Mouse (Mus musculus): ENCODE measurements at regions not wholly inside any gene's neighbourhood (a gene's known extent, or its start where the extent isn't known, plus 50 kb on each side); places are given as distances from the start of the nearest gene placed in this dataset.

- DNase-seq (ENCODE audit: low spot score in 2 of 2) = no peak
Measured at GRCm38 (mm10) chr6:51161149-51161548, 271.3 kb upstream of the Nfe2l3 start.

- peak in 1 of 2 experiments; percentile 29 for DNase-seq (ENCODE audit: low spot score in 2 of 2)
Measured at GRCm38 (mm10) chr6:51162208-51163082, 270.0 kb upstream of the Nfe2l3 start.

- peak in 1 of 2 experiments; percentile 53 for DNase-seq (ENCODE audit: low spot score in 2 of 2)
Measured at GRCm38 (mm10) chr6:51163266-51163665, 269.2 kb upstream of the Nfe2l3 start.

- DNase-seq (ENCODE audit: low spot score in 2 of 2) = no peak
Measured at GRCm38 (mm10) chr6:51163882-51164281, 268.6 kb upstream of the Nfe2l3 start.

- DNase-seq (ENCODE audit: low spot score in 2 of 2) = no peak
Measured at GRCm38 (mm10) chr6:51167028-51167427, 265.4 kb upstream of the Nfe2l3 start.

GRCm38 (mm10) chr6:51168048-51168447 is 264.4 kb upstream of the Nfe2l3 start:
- DNase-seq (ENCODE audit: low spot score in 2 of 2) = peak; percentile 83 to 89

GRCm38 (mm10) chr6:51168775-51169695 is 263.4 kb upstream of the Nfe2l3 start:
- DNase-seq (ENCODE audit: low spot score in 2 of 2) = peak; percentile 38 to 59

- DNase-seq (ENCODE audit: low spot score in 2 of 2) = peak in 1 of 2 experiments; percentile 50
Measured at GRCm38 (mm10) chr6:51169971-51170411, 262.5 kb upstream of the Nfe2l3 start.

GRCm38 (mm10) chr6:51170414-51170813 is 262.1 kb upstream of the Nfe2l3 start:
- peak in 1 of 2 experiments; percentile 67 for DNase-seq (ENCODE audit: low spot score in 2 of 2)

GRCm38 (mm10) chr6:51170871-51171270 is 261.6 kb upstream of the Nfe2l3 start:
- DNase-seq (ENCODE audit: low spot score in 2 of 2) = peak in 1 of 2 experiments; percentile 50

GRCm38 (mm10) chr6:51171761-51172160 is 260.7 kb upstream of the Nfe2l3 start:
- DNase-seq (ENCODE audit: low spot score in 2 of 2) = peak; percentile 66 to 83

GRCm38 (mm10) chr6:51172331-51172791 is 260.1 kb upstream of the Nfe2l3 start:
- peak in 1 of 2 experiments; percentile 38 for DNase-seq (ENCODE audit: low spot score in 2 of 2)

- peak; percentile 77 to 90 for DNase-seq (ENCODE audit: low spot score in 2 of 2)
Measured at GRCm38 (mm10) chr6:51172856-51173619, 259.4 kb upstream of the Nfe2l3 start.

GRCm38 (mm10) chr6:51173620-51174442 is 258.6 kb upstream of the Nfe2l3 start:
- peak in 1 of 2 experiments; percentile 21 for DNase-seq (ENCODE audit: low spot score in 2 of 2)

GRCm38 (mm10) chr6:51174443-51175021 is 257.9 kb upstream of the Nfe2l3 start:
- no peak for DNase-seq (ENCODE audit: low spot score in 2 of 2)

GRCm38 (mm10) chr6:51175616-51176590 is 256.6 kb upstream of the Nfe2l3 start:
- DNase-seq (ENCODE audit: low spot score in 2 of 2) = no peak

- DNase-seq (ENCODE audit: low spot score in 2 of 2) = no peak
Measured at GRCm38 (mm10) chr6:51176791-51177433, 255.6 kb upstream of the Nfe2l3 start.

- DNase-seq (ENCODE audit: low spot score in 2 of 2) = no peak
Measured at GRCm38 (mm10) chr6:51177701-51178060, 254.8 kb upstream of the Nfe2l3 start.
